Mouse (Mus musculus): ENCODE data around the gene Ncf2.

- TF ChIP-seq CTCF (IDR thresholded peaks at IDR 0.05; ENCODE audit: low read depth, low read length) = no peak
- no peak for TF ChIP-seq POLR2A (IDR thresholded peaks at IDR 0.05; ENCODE audit: extremely low read depth, insufficient read depth, low read length)
Measured at GRCm38 (mm10) chr1:152792736-152793494, 7.1 kb upstream of the Ncf2 start.
